13 mouse cellular contexts compared by ENCODE assay signal in the genomic region with DNA sequence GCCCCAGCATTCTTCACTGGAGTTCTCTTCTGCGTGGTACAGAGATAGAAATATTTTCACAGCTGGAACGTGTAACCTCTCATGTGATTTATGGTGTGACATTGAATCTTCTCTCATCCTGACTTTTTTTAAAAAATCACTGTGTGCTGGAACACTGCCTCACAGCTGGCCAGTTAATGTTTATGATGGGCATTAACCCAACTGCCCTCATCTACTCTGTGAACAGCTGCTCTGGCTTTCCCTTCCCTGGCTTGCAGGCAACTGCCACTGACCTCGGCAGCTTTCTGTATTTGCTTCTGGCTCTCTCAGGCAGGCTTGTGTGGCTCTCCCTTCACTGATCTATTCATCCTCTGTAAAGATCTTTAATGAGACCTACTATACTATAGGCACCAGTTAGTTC.
A peak's percentile ranks its signal among the peaks of the same experiment; 100 is the strongest.
DNase-seq lines count a peak whose midpoint lies in the region; ATAC-seq lines count a peak whose summit lies in the region.
"Had no signal": no experiment of that assay in that cellular context is flagged by ENCODE, and none has a peak within 500 bp of the region (broad histone marks: within the 10 kb centered on the region; RNA-seq: fewer than 3 reads in every experiment).

No protein-coding gene starts in this region.

- H3K27me3 ChIP-seq in heart, embryonic 10.5 days (ENCODE audit: insufficient read depth, poor library complexity, severe bottlenecking): no peaks in the 10 kb centered on the region
- H3K27me3 ChIP-seq in limb, embryonic 15.5 days: no peaks in the 10 kb centered on the region
- no peaks in the 10 kb centered on the region for H3K27me3 ChIP-seq in forebrain, embryonic 15.5 days

- H3K36me3 ChIP-seq in heart, embryonic 10.5 days: no peaks in the 10 kb centered on the region
- no peaks in the 10 kb centered on the region for H3K36me3 ChIP-seq in limb, embryonic 15.5 days
- H3K36me3 ChIP-seq in forebrain, embryonic 15.5 days: no peaks in the 10 kb centered on the region

- H3K4me2 ChIP-seq in limb, embryonic 15.5 days: no peak overlapping the region
- no peak overlapping the region for H3K4me2 ChIP-seq in forebrain, embryonic 15.5 days (replicated peaks)

- H3K4me3 ChIP-seq in heart, embryonic 10.5 days: no peak overlapping the region
- H3K4me3 ChIP-seq in limb, embryonic 15.5 days: no peak overlapping the region
- no peak overlapping the region for H3K4me3 ChIP-seq in forebrain, embryonic 15.5 days

- WGBS in heart, embryonic 10.5 days: 58% methylated on average over 3 of the region's 3 CpGs
- WGBS in limb, embryonic 15.5 days: 13% methylated on average over 3 of the region's 3 CpGs
- 82% methylated on average over 3 of the region's 3 CpGs for WGBS in forebrain, embryonic 15.5 days

- H3K9ac ChIP-seq in limb, embryonic 15.5 days: no peak overlapping the region
- no peak overlapping the region for H3K9ac ChIP-seq in forebrain, embryonic 15.5 days (replicated peaks)
- H3K9ac ChIP-seq: forebrain, postnatal 0 days; liver, embryonic 14.5 days had no signal

- ATAC-seq in limb, embryonic 15.5 days (ENCODE audit: insufficient number of reproducible peaks, low FRiP score, low TSS enrichment, low read depth): 0 out of 2 replicates have a peak, but pooled peaks have one; percentile 35
- ATAC-seq in forebrain, embryonic 15.5 days (replicated peaks): no peak
- ATAC-seq: forebrain, postnatal 0 days had no signal

- H3K4me1 ChIP-seq in heart, embryonic 10.5 days: no peaks in the 10 kb centered on the region
- no peaks in the 10 kb centered on the region for H3K4me1 ChIP-seq in limb, embryonic 15.5 days
- H3K4me1 ChIP-seq in forebrain, embryonic 15.5 days: no peaks in the 10 kb centered on the region

- intact Hi-C loops in heart, postnatal 14 days (cut with DNase I): no loop called here

- H3K27ac ChIP-seq in heart, embryonic 10.5 days: no peak overlapping the region
- no peak overlapping the region for H3K27ac ChIP-seq in limb, embryonic 15.5 days
- H3K27ac ChIP-seq in forebrain, embryonic 15.5 days (replicated peaks): no peak overlapping the region
- H3K27ac ChIP-seq: liver, embryonic 14.5 days had no signal

- peak; percentile 89 for DNase-seq in heart, adult 11 months
- DNase-seq in heart, embryonic 10.5 days (ENCODE audit: low spot score): no peak
- DNase-seq in NIH3T3 (ENCODE audit: low read depth): peak; percentile 26
- peak; percentile 10 to 20 for DNase-seq in heart, postnatal 14 days
- no peak for DNase-seq in testis, postnatal 14 days (ENCODE audit: low spot score)
- no peak for DNase-seq in liver
- DNase-seq: B cell, adult 2 months; cerebellum, postnatal 25 days; forebrain, postnatal 0 days; right cerebral cortex, adult 18-20 months had no signal

- no peaks in the 10 kb centered on the region for H3K9me3 ChIP-seq in heart, embryonic 10.5 days
- H3K9me3 ChIP-seq in limb, embryonic 15.5 days: no peaks in the 10 kb centered on the region
- no peaks in the 10 kb centered on the region for H3K9me3 ChIP-seq in forebrain, embryonic 15.5 days

Comparison
In these comparisons a context has a peak if more than half of its experiments do, and no peak if none do; other contexts are left out.
1. DNase-seq: peak in heart, adult 11 months (single experiment), NIH3T3 (single experiment) and heart, postnatal 14 days (2 of 2); none in heart, embryonic 10.5 days (single experiment), testis, postnatal 14 days (single experiment) and liver (single experiment).